Mouse (Mus musculus) forebrain, embryonic 15.5 days (tissue): ENCODE measurements around the gene A030005K14Rik. TPM values are rescaled to one million over a fixed set of nuclear protein-coding genes. Genes with fewer than 3 reads are reported as not detected.

ENCODE experiments used
- ATAC-seq: fragments of 200-750 bp; cut with Nextera tagmentation; replicated peaks from 2 replicates; pipeline ENCODE4 v1.8.0; 2017; ENCODE audit warnings: mild to moderate bottlenecking, moderate TSS enrichment, moderate library complexity
- H3K27ac ChIP-seq: fragments of 300-500 bp; sonication (generic); replicated peaks from 2 replicates; pipeline ENCODE4 v1.5.1; 2015; ENCODE audit warnings: mild to moderate bottlenecking, inconsistent platforms
- H3K27me3 ChIP-seq: fragments of 300-500 bp; sonication (generic); 2 replicates; pipeline ENCODE4 v1.6.1; 2015; ENCODE audit warnings: inconsistent platforms
- H3K36me3 ChIP-seq: fragments of 300-500 bp; sonication (generic); 2 replicates; pipeline ENCODE4 v1.6.1; 2015; ENCODE audit warnings: mild to moderate bottlenecking, inconsistent platforms
- H3K4me1 ChIP-seq: fragments of 300-500 bp; sonication (generic); 2 replicates; pipeline ENCODE4 v1.6.1; 2015; ENCODE audit warnings: inconsistent platforms
- H3K4me2 ChIP-seq: fragments of 300-500 bp; sonication (generic); replicated peaks from 2 replicates; pipeline ENCODE4 v1.6.1; 2015; ENCODE audit warnings: mild to moderate bottlenecking, inconsistent platforms
- H3K4me3 ChIP-seq: fragments of 300-500 bp; sonication (generic); 2 replicates; pipeline ENCODE4 v1.5.1; 2015; ENCODE audit warnings: mild to moderate bottlenecking, inconsistent platforms
- H3K9ac ChIP-seq: fragments of 300-500 bp; sonication (generic); replicated peaks from 2 replicates; pipeline ENCODE4 v1.6.1; 2015; ENCODE audit warnings: mild to moderate bottlenecking, inconsistent platforms
- H3K9me3 ChIP-seq: fragments of 300-500 bp; sonication (generic); 2 replicates; pipeline ENCODE4 v1.6.1; 2016; ENCODE audit warnings: inconsistent platforms
- WGBS: fragments of 180-500 bp; shearing (Covaris S2); methylation state at CpG from one replicate; pipeline ENCODE4 v1.1.7; 2015; ENCODE audit warnings: mixed read lengths; 5-methylcytosine and 5-hydroxymethylcytosine counted together
- polyA plus RNA-seq: library from polyadenylated mRNA; unstranded; fragments of >200 nt; fragmentation: Nextera tagmentation; extraction: Ambion mirVana; gene quantifications from 2 replicates; pipeline ENCODE4 v1.2.1, GENCODE M21; 2015

Gene A030005K14Rik
- polyA plus RNA-seq, 1 experiment from 2014 or later = not detected

DNA sequence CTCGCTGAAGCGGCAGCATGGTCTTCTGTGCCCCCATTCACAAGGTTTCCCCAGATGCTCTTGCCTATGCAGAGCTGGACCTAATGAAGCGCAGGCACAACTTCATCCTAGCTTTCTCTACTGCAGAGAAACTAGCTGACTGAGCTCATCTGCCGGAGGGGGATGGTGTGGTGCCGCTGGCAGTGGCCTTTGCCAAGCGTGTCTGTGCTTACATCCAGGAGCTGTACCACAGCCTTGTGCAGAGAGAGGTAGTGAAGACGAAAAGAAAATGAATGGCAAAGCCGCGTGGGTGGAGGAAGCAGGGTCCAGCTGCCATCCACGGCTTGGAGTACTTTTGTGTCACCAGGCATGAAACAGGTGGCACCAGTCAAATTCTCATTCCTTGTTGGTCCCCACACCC lies 8.0 kb upstream of the A030005K14Rik start:
- no peak overlapping the region for H3K9ac ChIP-seq
- H3K4me1 ChIP-seq = no peaks in the 10 kb centered on the region
- 82% methylated on average over 10 of the region's 10 CpGs for WGBS
- no peaks in the 10 kb centered on the region for H3K36me3 ChIP-seq
- H3K4me3 ChIP-seq = no peak overlapping the region
- no peak overlapping the region for H3K27ac ChIP-seq
- no peaks in the 10 kb centered on the region for H3K9me3 ChIP-seq
- no peak for ATAC-seq
- H3K27me3 ChIP-seq = no peaks in the 10 kb centered on the region
- H3K4me2 ChIP-seq = no peak overlapping the region

DNA sequence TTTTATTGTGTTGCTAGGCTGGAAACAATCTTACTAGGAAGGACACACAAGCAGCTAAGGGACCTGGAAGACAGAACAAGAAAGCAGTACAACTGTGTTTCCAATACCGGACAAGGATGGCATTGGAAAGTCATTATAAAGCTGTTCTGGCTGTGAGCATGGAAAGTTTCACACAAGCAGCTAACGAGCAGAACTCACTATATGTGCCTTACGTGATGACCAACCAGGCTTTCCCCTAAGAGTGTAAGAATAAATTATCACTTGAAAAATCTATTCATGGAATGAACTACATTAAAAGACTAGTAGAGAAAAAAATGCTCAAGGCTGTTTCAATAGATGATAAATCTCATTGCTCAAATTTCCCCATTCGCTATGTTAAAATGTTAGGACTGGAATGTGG lies 7.4 kb upstream of the A030005K14Rik start:
- H3K9me3 ChIP-seq = no peaks in the 10 kb centered on the region
- ATAC-seq = no peak
- H3K9ac ChIP-seq = no peak overlapping the region
- 57% methylated on average over 4 of the region's 4 CpGs for WGBS
- H3K4me2 ChIP-seq = no peak overlapping the region
- no peak overlapping the region for H3K27ac ChIP-seq
- H3K36me3 ChIP-seq = no peaks in the 10 kb centered on the region
- H3K4me3 ChIP-seq = no peak overlapping the region
- no peaks in the 10 kb centered on the region for H3K4me1 ChIP-seq
- no peaks in the 10 kb centered on the region for H3K27me3 ChIP-seq

DNA sequence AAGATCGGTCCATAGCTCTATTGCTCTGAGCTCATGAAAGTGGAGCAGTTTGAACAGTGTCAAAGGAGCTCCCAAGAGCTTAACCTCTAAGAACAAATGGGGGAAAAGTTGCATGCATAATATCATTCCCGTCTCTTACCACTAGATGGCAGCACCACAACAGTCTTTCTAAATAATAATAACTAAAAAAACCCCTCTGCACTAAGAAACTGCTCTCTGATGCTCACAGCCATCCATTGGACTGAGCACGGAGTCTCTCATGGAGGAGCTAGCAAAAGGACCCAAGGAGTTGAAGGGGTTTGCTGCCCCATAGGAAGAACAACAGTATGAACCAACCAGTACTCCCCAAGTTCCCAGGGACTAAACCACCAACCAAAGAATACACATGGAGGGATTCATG lies 5.7 kb upstream of the A030005K14Rik start:
- H3K4me1 ChIP-seq = 0 out of 2 replicates have a peak, but pooled peaks cover 6% of the 10 kb centered on the region
- no peaks in the 10 kb centered on the region for H3K27me3 ChIP-seq
- H3K27ac ChIP-seq = no peak overlapping the region
- H3K4me2 ChIP-seq = no peak overlapping the region
- no peak for ATAC-seq
- H3K9ac ChIP-seq = no peak overlapping the region
- WGBS = 26% methylated on average over 3 of the region's 3 CpGs
- no peaks in the 10 kb centered on the region for H3K9me3 ChIP-seq
- H3K36me3 ChIP-seq = no peaks in the 10 kb centered on the region
- no peak overlapping the region for H3K4me3 ChIP-seq

DNA sequence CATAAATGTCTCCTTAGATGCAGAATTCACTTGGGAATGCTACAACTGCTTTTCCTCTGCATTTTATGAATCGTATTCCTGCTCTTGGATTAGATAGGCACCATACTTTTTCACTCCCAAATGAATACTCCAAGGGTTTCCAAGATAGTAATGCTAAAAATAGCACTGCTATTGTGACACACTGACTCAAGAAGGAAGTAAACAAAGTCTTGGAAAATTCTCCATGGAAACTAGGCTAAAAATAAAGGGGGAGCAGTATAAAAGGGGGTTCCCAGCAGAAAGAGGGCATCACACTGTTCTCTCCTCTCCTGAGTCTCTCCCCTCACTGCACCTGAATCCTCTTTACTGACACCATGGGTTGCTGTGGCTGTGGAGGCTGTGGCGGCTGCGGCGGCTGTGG lies 1.5 kb upstream of the A030005K14Rik start, which contains the start of gene Krtap28-13:
Krtap28-13 (plus strand) TSS at position 288 of the 400 bp plus-strand sequence.
- Histone ChIP-seq H3K36me3 (no peaks in the 10 kb centered on the region), H3K4me1 (0 out of 2 replicates have a peak, but pooled peaks cover 6% of the 10 kb centered on the region), H3K9me3 (no peaks in the 10 kb centered on the region), H3K27me3 (no peaks in the 10 kb centered on the region), H3K27ac (no peak within 1 kb of the TSS), H3K9ac (no peak within 1 kb of the TSS), H3K4me3 (no peak within 1 kb of the TSS), H3K4me2 (no peak within 1 kb of the TSS)
- no peak for ATAC-seq
- WGBS = 89% methylated on average over 4 of the region's 4 CpGs

DNA sequence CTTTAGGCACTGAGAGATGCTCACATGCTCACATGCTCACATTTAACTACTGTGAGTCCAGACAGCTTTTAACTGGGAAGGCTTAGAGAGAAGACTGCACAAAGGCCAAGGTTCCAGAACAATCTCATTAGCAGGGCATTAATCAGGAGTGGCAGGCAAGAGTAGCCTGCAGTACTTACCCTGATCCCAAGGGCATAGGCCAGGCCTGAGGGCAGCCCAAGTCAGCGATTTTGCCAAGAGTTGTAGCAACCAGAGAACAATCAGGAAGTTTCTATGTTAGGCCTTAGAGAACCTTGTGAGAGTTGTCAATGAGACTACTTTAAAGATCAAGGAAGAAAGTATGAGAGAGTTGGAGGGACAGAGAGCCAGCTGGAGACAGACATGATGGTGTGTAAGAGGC lies 697 bp downstream of the A030005K14Rik start:
- H3K27me3 ChIP-seq = no peaks in the 10 kb centered on the region
- H3K9ac ChIP-seq = no peak overlapping the region
- H3K4me1 ChIP-seq = 0 out of 2 replicates have a peak, but pooled peaks cover 6% of the 10 kb centered on the region
- no peak for ATAC-seq
- WGBS = 88% methylated on average over 1 of the region's 1 CpGs
- H3K27ac ChIP-seq = no peak overlapping the region
- H3K4me3 ChIP-seq = no peak overlapping the region
- H3K4me2 ChIP-seq = no peak overlapping the region
- no peaks in the 10 kb centered on the region for H3K9me3 ChIP-seq
- H3K36me3 ChIP-seq = no peaks in the 10 kb centered on the region

DNA sequence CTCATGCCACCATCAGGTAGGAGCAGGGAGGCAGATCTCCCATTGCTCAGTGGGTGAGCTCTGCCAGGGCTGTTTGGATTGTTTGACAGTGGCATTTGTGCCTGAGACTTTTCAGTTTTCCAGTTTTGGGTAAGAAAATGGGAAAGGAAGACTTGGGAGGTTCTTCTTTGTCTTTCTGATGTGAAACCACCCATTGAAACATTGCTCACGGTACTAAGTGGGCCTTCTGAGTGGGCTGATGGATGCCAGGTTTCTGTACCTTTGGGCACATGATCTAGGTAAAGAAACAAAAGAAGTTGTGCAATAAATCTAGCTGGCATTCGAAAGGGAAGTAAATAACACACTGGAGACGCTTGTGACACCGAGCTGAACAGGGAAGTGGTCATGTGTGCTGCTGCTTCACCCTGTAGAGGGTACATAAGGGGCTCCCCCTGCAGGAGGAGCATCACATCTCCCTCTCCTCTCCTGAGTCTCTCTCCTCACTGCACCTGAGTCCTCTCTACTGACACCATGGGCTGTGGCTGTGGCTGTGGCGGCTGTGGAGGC lies 14.2 kb downstream of the A030005K14Rik start, which contains the start of gene Gm47969:
Gm47969 (plus strand) TSS at position 51 of the 546 bp plus-strand sequence.
- Histone ChIP-seq H3K4me2 (no peak within 1 kb of the TSS), H3K9ac (no peak within 1 kb of the TSS), H3K9me3 (no peaks in the 10 kb centered on the region), H3K36me3 (no peaks in the 10 kb centered on the region), H3K4me1 (no peaks in the 10 kb centered on the region), H3K27ac (no peak within 1 kb of the TSS), H3K27me3 (no peaks in the 10 kb centered on the region), H3K4me3 (no peak within 1 kb of the TSS)
- 85% methylated on average over 5 of the region's 5 CpGs for WGBS
- no peak for ATAC-seq

DNA sequence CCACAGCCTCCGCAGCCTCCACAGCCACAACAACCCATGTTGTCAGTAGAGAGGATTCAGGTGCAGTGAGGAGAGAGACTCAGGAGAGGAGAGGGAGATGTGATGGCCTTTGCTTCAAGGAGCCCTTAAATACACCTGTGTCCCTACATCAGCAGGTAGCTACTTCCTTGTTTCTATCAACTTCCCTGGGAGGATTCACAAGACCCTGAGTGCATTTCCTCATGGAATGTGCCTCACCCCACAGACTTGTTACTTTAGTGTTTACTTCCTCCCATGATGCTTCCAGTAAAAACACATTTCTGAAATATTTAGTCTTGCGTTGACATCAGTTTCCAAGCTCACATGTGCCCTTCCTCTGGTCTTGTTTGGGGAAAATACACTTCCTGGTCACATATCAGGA lies 16.8 kb downstream of the A030005K14Rik start, which contains the start of gene Krtap28-10:
Krtap28-10 (minus strand) TSS at position 101 of the 400 bp plus-strand sequence.
- WGBS = 95% methylated on average over 2 of the region's 2 CpGs
- no peak for ATAC-seq
- Histone ChIP-seq H3K4me2 (no peak within 1 kb of the TSS), H3K36me3 (no peaks in the 10 kb centered on the region), H3K9ac (no peak within 1 kb of the TSS), H3K27ac (no peak within 1 kb of the TSS), H3K9me3 (no peaks in the 10 kb centered on the region), H3K4me1 (peaks cover 11% of the 10 kb centered on the region), H3K4me3 (no peak within 1 kb of the TSS), H3K27me3 (no peaks in the 10 kb centered on the region)

DNA sequence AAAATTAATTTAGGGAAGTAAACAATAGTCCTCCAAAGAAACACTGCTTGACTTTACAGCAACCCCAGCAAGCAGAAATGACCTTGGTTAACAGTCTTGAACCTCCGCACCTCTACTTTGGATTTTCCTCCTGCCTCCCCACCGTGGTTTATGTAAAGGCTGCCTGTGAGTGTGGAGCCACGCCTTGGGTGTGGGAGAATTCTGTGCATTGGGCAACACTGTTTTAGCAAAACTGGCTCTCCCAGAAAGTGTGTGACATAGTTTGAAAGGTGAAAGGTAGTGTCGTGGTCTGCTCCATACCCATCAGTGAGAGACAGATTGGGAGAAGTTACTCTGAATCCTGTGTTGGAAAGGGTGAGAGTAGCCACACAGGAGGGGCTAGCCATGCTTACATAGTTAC lies 20.1 kb downstream of the A030005K14Rik start:
- no peak overlapping the region for H3K4me2 ChIP-seq
- no peak for ATAC-seq
- H3K27ac ChIP-seq = no peak overlapping the region
- no peak overlapping the region for H3K4me3 ChIP-seq
- no peaks in the 10 kb centered on the region for H3K9me3 ChIP-seq
- H3K36me3 ChIP-seq = no peaks in the 10 kb centered on the region
- H3K27me3 ChIP-seq = no peaks in the 10 kb centered on the region
- H3K4me1 ChIP-seq = peaks cover 11% of the 10 kb centered on the region
- H3K9ac ChIP-seq = no peak overlapping the region
- 74% methylated on average over 4 of the region's 4 CpGs for WGBS

DNA sequence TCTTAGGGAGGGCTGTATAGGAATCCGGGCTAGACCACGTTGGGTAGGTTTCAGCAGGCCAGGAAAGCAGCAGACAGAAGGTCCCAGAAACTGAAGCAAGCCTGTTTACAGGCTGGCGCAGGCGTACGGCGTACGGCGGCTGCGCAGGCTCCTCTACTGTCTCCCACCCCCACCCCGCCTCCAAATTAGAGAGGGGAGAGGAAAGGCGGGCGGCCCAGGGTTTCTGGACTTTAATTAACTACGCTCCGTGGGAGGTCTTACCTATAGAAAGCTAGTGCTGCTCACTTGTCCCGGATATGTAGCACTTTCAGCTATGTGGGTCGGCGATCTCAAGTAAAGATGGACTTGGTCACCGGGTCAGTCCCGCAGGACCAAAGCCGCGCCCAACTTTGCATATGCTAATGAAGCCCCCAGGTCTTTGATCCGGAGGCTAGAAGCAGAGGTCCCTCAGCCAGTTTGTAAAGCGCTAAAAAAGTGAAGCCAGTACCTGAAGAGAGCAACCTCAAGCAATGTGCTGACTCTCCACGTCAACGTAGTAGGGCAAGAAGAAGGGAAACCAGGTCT lies 21.0 kb downstream of the A030005K14Rik start, which contains the start of gene Slc19a3:
Slc19a3 (minus strand) TSS at position 340 of the 564 bp plus-strand sequence.
- Histone ChIP-seq H3K4me2 (peak within 1 kb of the TSS; percentile 83), H3K4me3 (peak within 1 kb of the TSS; percentile 50), H3K9me3 (no peaks in the 10 kb centered on the region), H3K36me3 (no peaks in the 10 kb centered on the region), H3K4me1 (peaks cover 11% of the 10 kb centered on the region), H3K9ac (peak within 1 kb of the TSS; percentile 47), H3K27me3 (no peaks in the 10 kb centered on the region), H3K27ac (0 out of 2 replicates have a peak within 1 kb of the TSS, but pooled peaks have one; percentile 34)
- peak; percentile 96 for ATAC-seq
- under 1% methylated on average over 25 of the region's 25 CpGs for WGBS

DNA sequence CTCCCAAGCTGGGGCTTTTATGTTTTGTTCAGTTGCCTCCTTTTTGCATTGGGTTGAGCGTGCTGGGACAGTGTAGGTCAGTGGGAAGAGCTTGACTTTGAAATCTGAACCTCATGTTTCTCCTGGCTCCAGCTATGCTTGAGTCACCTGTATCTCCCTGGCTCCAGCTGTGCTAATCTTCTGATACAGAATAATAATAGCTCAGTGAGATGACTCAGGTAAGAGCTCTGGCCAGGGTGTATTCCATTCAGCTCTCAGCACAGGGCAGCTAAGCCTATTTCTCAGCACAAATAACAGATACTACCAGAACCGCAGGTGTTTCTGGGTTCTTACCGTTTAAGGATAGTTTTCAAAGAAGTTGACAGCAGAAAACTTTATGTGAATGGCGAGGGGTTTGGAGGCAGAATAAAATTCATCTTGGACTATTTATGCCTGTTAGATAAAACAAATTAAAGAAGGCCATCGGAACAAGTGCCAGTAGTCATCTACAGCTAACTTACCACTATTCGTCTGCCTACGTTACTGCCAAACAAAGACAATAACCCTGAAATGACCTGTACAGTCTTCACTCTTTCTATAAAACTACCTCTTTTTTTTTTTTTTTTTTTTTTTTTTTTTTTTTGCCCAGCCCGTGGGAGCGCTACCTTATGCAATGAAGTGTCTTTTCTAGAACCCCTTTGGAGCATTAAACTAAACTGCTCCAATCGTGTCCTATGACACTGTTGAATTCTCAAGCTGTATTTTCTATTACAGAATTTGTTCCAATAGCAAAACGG lies 22.1 kb downstream of the A030005K14Rik start:
- Histone ChIP-seq H3K4me3 (no peak overlapping the region), H3K9me3 (no peaks in the 10 kb centered on the region), H3K9ac (no peak overlapping the region), H3K36me3 (no peaks in the 10 kb centered on the region), H3K27ac (no peak overlapping the region), H3K27me3 (no peaks in the 10 kb centered on the region), H3K4me2 (0 out of 2 replicates have a peak overlapping the region, but pooled peaks have one; percentile 83), H3K4me1 (peaks cover 11% of the 10 kb centered on the region)
- ATAC-seq = no peak
- 63% methylated on average over 11 of the region's 11 CpGs for WGBS

DNA sequence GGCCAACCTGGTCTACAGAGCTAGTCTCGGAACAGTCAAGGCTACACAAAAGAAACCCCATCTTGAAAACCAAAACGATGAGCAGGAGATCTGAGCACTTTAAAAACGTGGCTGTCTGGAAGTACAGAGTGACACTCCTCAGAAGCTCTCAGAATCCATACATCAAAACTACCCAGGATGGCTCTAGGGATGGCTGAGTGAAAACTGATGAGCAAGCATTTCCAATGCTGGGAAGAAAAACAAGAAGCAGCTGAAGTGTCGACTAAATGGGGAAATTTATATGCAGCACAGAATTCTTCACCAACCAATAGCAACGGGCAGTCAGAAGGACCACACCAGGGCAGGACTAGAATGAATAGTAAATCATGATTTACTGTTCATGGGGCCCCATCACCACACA lies 24.7 kb downstream of the A030005K14Rik start:
- Histone ChIP-seq H3K4me1 (peaks cover 11% of the 10 kb centered on the region), H3K27ac (no peak overlapping the region), H3K9ac (no peak overlapping the region), H3K27me3 (no peaks in the 10 kb centered on the region), H3K9me3 (no peaks in the 10 kb centered on the region), H3K4me2 (no peak overlapping the region), H3K36me3 (no peaks in the 10 kb centered on the region), H3K4me3 (no peak overlapping the region)
- no peak for ATAC-seq
- WGBS = 71% methylated on average over 5 of the region's 5 CpGs

DNA sequence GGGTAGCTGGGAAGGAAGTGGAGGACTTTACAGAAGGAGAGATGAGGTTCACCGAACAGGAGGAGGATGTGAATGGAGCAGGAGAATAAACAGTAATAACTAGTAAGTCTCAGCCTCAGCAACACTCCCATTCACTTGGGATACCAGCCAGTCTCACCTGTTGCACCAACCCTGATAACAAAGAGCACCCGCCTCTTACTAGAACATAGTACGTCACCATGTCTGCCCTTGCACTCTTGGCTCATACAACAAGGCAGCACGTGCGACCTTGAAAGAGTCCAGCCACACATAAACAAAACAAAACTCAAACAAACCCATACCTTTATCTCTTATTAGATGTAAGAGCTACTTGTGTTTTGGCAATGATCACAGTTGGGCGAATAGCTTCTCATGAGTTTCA lies 26.7 kb downstream of the A030005K14Rik start:
- no peak for ATAC-seq
- H3K27ac ChIP-seq = no peak overlapping the region
- no peak overlapping the region for H3K4me2 ChIP-seq
- H3K4me3 ChIP-seq = no peak overlapping the region
- H3K36me3 ChIP-seq = no peaks in the 10 kb centered on the region
- H3K27me3 ChIP-seq = no peaks in the 10 kb centered on the region
- H3K9me3 ChIP-seq = no peaks in the 10 kb centered on the region
- H3K9ac ChIP-seq = no peak overlapping the region
- H3K4me1 ChIP-seq = peaks cover 1% of the 10 kb centered on the region
- 91% methylated on average over 6 of the region's 6 CpGs for WGBS
